Comparison of ENCODE assay signal across 11 mouse cellular contexts in genomic region chr2:118775846-118776245, GRCm38 (mm10). TPM values are rescaled to one million over a fixed set of nuclear protein-coding genes. Genes with fewer than 3 reads are reported as not detected.
A peak's percentile ranks its signal among the peaks of the same experiment; 100 is the strongest.
DNase-seq lines count a peak whose midpoint lies in the region; ATAC-seq and TF ChIP-seq lines count a peak whose summit lies in the region.
"Had no signal": no experiment of that assay in that cellular context is flagged by ENCODE, and none has a peak within 500 bp of the region (broad histone marks: within the 10 kb centered on the region; RNA-seq: fewer than 3 reads in every experiment).

No protein-coding gene starts in this region.

- 52% methylated on average over 3 of the region's 4 CpGs for WGBS in heart, embryonic 16.5 days
- 53% methylated on average over 3 of the region's 4 CpGs for WGBS in stomach, embryonic 14.5 days
- 64% methylated on average over 4 of the region's 4 CpGs for WGBS in stomach, postnatal 0 days
- WGBS in limb, embryonic 10.5 days = 61% methylated on average over 4 of the region's 4 CpGs

- peaks cover 11% of the 10 kb centered on the region for H3K4me1 ChIP-seq in heart, embryonic 16.5 days (ENCODE audit: control insufficient read depth, insufficient read depth, low read length)
- peaks cover 9% of the 10 kb centered on the region; the same call in 1 of the 2 replicates for H3K4me1 ChIP-seq in stomach, embryonic 14.5 days (ENCODE audit: control insufficient read depth, insufficient read depth, low read length)
- H3K4me1 ChIP-seq in stomach, postnatal 0 days (replicated peaks; ENCODE audit: control insufficient read depth, insufficient read depth) = 0 out of 2 replicates have a peak, but pooled peaks cover 3% of the 10 kb centered on the region
- H3K4me1 ChIP-seq in limb, embryonic 10.5 days = peaks cover 17% of the 10 kb centered on the region

- no peak for ATAC-seq in heart, embryonic 16.5 days (replicated peaks; ENCODE audit: extremely low read depth, insufficient read depth, low FRiP score)
- ATAC-seq in stomach, embryonic 14.5 days (ENCODE audit: insufficient number of reproducible peaks, insufficient read depth, low FRiP score, low read depth) = no peak
- no peak for ATAC-seq in stomach, postnatal 0 days (ENCODE audit: low FRiP score, low TSS enrichment)

- intact Hi-C loops in heart, postnatal 10 days (cut with DNase I) = no loop called here

- H3K4me2 ChIP-seq in heart, embryonic 16.5 days (ENCODE audit: low read depth, low read length) = no peak overlapping the region
- H3K4me2 ChIP-seq in stomach, embryonic 14.5 days (replicated peaks; ENCODE audit: low read depth, low read length) = no peak overlapping the region
- no peak overlapping the region for H3K4me2 ChIP-seq in stomach, postnatal 0 days (replicated peaks; ENCODE audit: low read depth)

- H3K9ac ChIP-seq in heart, embryonic 16.5 days (ENCODE audit: low read length) = no peak overlapping the region
- H3K9ac ChIP-seq in stomach, embryonic 14.5 days (replicated peaks; ENCODE audit: low read depth, low read length) = no peak overlapping the region
- H3K9ac ChIP-seq in stomach, postnatal 0 days (ENCODE audit: low read length) = no peak overlapping the region

- no peaks in the 10 kb centered on the region for H3K9me3 ChIP-seq in heart, embryonic 16.5 days (replicated peaks; ENCODE audit: control insufficient read depth, low read length)
- H3K9me3 ChIP-seq in stomach, embryonic 14.5 days (ENCODE audit: control insufficient read depth, low read depth, low read length) = no peaks in the 10 kb centered on the region
- H3K9me3 ChIP-seq in stomach, postnatal 0 days (ENCODE audit: control insufficient read depth, low read length) = no peaks in the 10 kb centered on the region
- no peaks in the 10 kb centered on the region for H3K9me3 ChIP-seq in limb, embryonic 10.5 days (replicated peaks)

- no peak for TF ChIP-seq CTCF in stomach, postnatal 0 days (IDR thresholded peaks at IDR 0.05; ENCODE audit: low read depth)

- H3K27me3 ChIP-seq in heart, embryonic 16.5 days (ENCODE audit: control insufficient read depth, insufficient read depth, low read length) = no peaks in the 10 kb centered on the region; the same call in none of the 2 replicates
- H3K27me3 ChIP-seq in stomach, embryonic 14.5 days (ENCODE audit: control insufficient read depth, insufficient read depth, low read length) = no peaks in the 10 kb centered on the region
- no peaks in the 10 kb centered on the region for H3K27me3 ChIP-seq in stomach, postnatal 0 days (ENCODE audit: control insufficient read depth, insufficient read depth, low read length)
- peaks cover 14% of the 10 kb centered on the region for H3K27me3 ChIP-seq in limb, embryonic 10.5 days (ENCODE audit: low read depth, poor library complexity, severe bottlenecking)

- H3K27ac ChIP-seq in heart, embryonic 16.5 days (ENCODE audit: low read length) = peak overlapping the region; percentile 27; the same call in 1 of the 2 replicates
- peak overlapping the region; percentile 48; the same call in 1 of the 2 replicates for H3K27ac ChIP-seq in stomach, embryonic 14.5 days (ENCODE audit: low read length)
- no peak overlapping the region for H3K27ac ChIP-seq in stomach, postnatal 0 days (replicated peaks)
- no peak overlapping the region for H3K27ac ChIP-seq in limb, embryonic 10.5 days

- no peak overlapping the region for H3K4me3 ChIP-seq in heart, embryonic 16.5 days (ENCODE audit: low read length)
- H3K4me3 ChIP-seq in stomach, embryonic 14.5 days (ENCODE audit: low read depth, low read length) = no peak overlapping the region
- no peak overlapping the region for H3K4me3 ChIP-seq in stomach, postnatal 0 days (ENCODE audit: low read depth, low read length)
- H3K4me3 ChIP-seq in limb, embryonic 10.5 days = no peak overlapping the region

- no peak for TF ChIP-seq EP300 in stomach, postnatal 0 days (optimal IDR thresholded peaks at IDR 0.05)

- DNase-seq in heart, postnatal 10 days = no peak
- no peak for DNase-seq in stomach, postnatal 0 days (ENCODE audit: low spot score)
- peak; percentile 86 for DNase-seq in layer of hippocampus, adult 9-11 months
- DNase-seq in limb, embryonic 10.5 days (ENCODE audit: low spot score) = no peak
- no peak for DNase-seq in testis, postnatal 10 days (ENCODE audit: low spot score)
- DNase-seq in embryo, embryonic 11 days = no peak
- DNase-seq: adrenal gland, postnatal 36 days; lung, adult 2 months had no signal

- no peaks in the 10 kb centered on the region for H3K36me3 ChIP-seq in heart, embryonic 16.5 days (ENCODE audit: control insufficient read depth, insufficient read depth)
- no peaks in the 10 kb centered on the region for H3K36me3 ChIP-seq in stomach, embryonic 14.5 days (ENCODE audit: control insufficient read depth, insufficient read depth, low read length)
- no peaks in the 10 kb centered on the region for H3K36me3 ChIP-seq in stomach, postnatal 0 days (ENCODE audit: control insufficient read depth, insufficient read depth, low read length)
- no peaks in the 10 kb centered on the region for H3K36me3 ChIP-seq in limb, embryonic 10.5 days

RNA-seq across cellular contexts. Expression of gene Phgr1, which starts 3.3 kb away (rescaled TPM):
- polyA plus RNA-seq in heart, embryonic 16.5 days (2015; fragmentation: Nextera tagmentation; extraction: Ambion mirVana) = 1.2 TPM in 1 of 2 replicates, not detected in the other
- not detected for total RNA-seq in heart, postnatal 10 days (2021)
- 22.2 and 24.8 TPM in 2 replicates for polyA plus RNA-seq in stomach, embryonic 14.5 days (2014; fragmentation: Nextera tagmentation; extraction: Ambion mirVana)
- 165 and 184 TPM in 2 replicates for polyA plus RNA-seq in stomach, postnatal 0 days (2015; fragmentation: Nextera tagmentation; extraction: Ambion mirVana)
- polyA plus RNA-seq in limb, embryonic 10.5 days (2016; fragmentation: Nextera tagmentation; extraction: Ambion mirVana) = not detected in 2 replicates
- total RNA-seq: adrenal gland, postnatal 36 days had no signal
- polyA plus RNA-seq: kidney, embryonic 14.5 days had no signal

RNA-seq across cellular contexts. Expression of gene Disp2, which starts 3.7 kb away (rescaled TPM):
- 0.10 and 0.24 TPM in 2 replicates for polyA plus RNA-seq in heart, embryonic 16.5 days (2015; fragmentation: Nextera tagmentation; extraction: Ambion mirVana)
- total RNA-seq in heart, postnatal 10 days (2021) = under 1 TPM in 1 of 2 experiments, not detected in 1; 0.07 TPM
- polyA plus RNA-seq in stomach, embryonic 14.5 days (2014; fragmentation: Nextera tagmentation; extraction: Ambion mirVana) = 2.1 and 2.8 TPM in 2 replicates
- 1.0 and 1.1 TPM in 2 replicates for polyA plus RNA-seq in stomach, postnatal 0 days (2015; fragmentation: Nextera tagmentation; extraction: Ambion mirVana)
- polyA plus RNA-seq in limb, embryonic 10.5 days (2016; fragmentation: Nextera tagmentation; extraction: Ambion mirVana) = 0.04 and 0.11 TPM in 2 replicates

RNA-seq across cellular contexts. Expression of gene Ccdc9b, which starts 13.4 kb away (rescaled TPM):
- polyA plus RNA-seq in heart, embryonic 16.5 days (2015; fragmentation: Nextera tagmentation; extraction: Ambion mirVana) = 2.0 and 3.2 TPM in 2 replicates
- total RNA-seq in heart, postnatal 10 days (2021) = 1 to 10 TPM; 8.4 to 9.9 TPM
- 0.75 and 1.4 TPM in 2 replicates for polyA plus RNA-seq in stomach, embryonic 14.5 days (2014; fragmentation: Nextera tagmentation; extraction: Ambion mirVana)
- 2.9 TPM in 2 replicates for polyA plus RNA-seq in stomach, postnatal 0 days (2015; fragmentation: Nextera tagmentation; extraction: Ambion mirVana)
- polyA plus RNA-seq in limb, embryonic 10.5 days (2016; fragmentation: Nextera tagmentation; extraction: Ambion mirVana) = 0.05 and 0.08 TPM in 2 replicates

RNA-seq across cellular contexts. Expression of gene Inafm2, which starts 30.3 kb away (rescaled TPM):
- polyA plus RNA-seq in heart, embryonic 16.5 days (2015; fragmentation: Nextera tagmentation; extraction: Ambion mirVana) = 45.2 and 47.3 TPM in 2 replicates
- 10 to 100 TPM; 27.4 to 37.4 TPM for total RNA-seq in heart, postnatal 10 days (2021)
- 33.0 and 33.5 TPM in 2 replicates for polyA plus RNA-seq in stomach, embryonic 14.5 days (2014; fragmentation: Nextera tagmentation; extraction: Ambion mirVana)
- 33.8 and 36.7 TPM in 2 replicates for polyA plus RNA-seq in stomach, postnatal 0 days (2015; fragmentation: Nextera tagmentation; extraction: Ambion mirVana)
- polyA plus RNA-seq in limb, embryonic 10.5 days (2016; fragmentation: Nextera tagmentation; extraction: Ambion mirVana) = 16.1 and 16.3 TPM in 2 replicates

RNA-seq across cellular contexts. Expression of gene Knstrn, which starts 38.0 kb away (rescaled TPM):
- polyA plus RNA-seq in heart, embryonic 16.5 days (2015; fragmentation: Nextera tagmentation; extraction: Ambion mirVana) = 90.7 and 94.0 TPM in 2 replicates
- total RNA-seq in heart, postnatal 10 days (2021) = 10 to 100 TPM; 16.4 to 19.5 TPM
- polyA plus RNA-seq in stomach, embryonic 14.5 days (2014; fragmentation: Nextera tagmentation; extraction: Ambion mirVana) = 103 and 105 TPM in 2 replicates
- 26.6 and 29.0 TPM in 2 replicates for polyA plus RNA-seq in stomach, postnatal 0 days (2015; fragmentation: Nextera tagmentation; extraction: Ambion mirVana)
- 150 and 157 TPM in 2 replicates for polyA plus RNA-seq in limb, embryonic 10.5 days (2016; fragmentation: Nextera tagmentation; extraction: Ambion mirVana)

Comparison
In these comparisons a context has a peak if more than half of its experiments do, and no peak if none do; other contexts are left out.
1. H3K27ac ChIP-seq: peak in heart, embryonic 16.5 days (single experiment) and stomach, embryonic 14.5 days (single experiment); none in stomach, postnatal 0 days (single experiment) and limb, embryonic 10.5 days (single experiment).
2. RNA of gene Phgr1, which starts 3.3 kb away (polyA plus RNA-seq): 165 to 184 TPM in stomach, postnatal 0 days and 22.2 to 24.8 TPM in stomach, embryonic 14.5 days; 1.2 TPM in heart, embryonic 16.5 days and not detected in limb, embryonic 10.5 days; every median in the first group is over 10 times any median in the second.